Mouse (Mus musculus) cortical plate, adult 2 months (tissue): ENCODE results near the gene Car15.
A peak's percentile ranks its signal among the peaks of the same experiment; 100 is the strongest.

Source experiments
- CTCF ChIP-seq: fragments of 200-500 bp; IDR thresholded peaks from 2 replicates; pipeline ENCODE4 v1.5.1; 2011; ENCODE audit warnings: mild to moderate bottlenecking, control low read depth, low read length; ENCODE audit not compliant: insufficient read depth; ENCODE audit errors: extremely low read depth
- POLR2A ChIP-seq: fragments of 200-500 bp; IDR thresholded peaks from 2 replicates; pipeline ENCODE4 v1.6.1; 2011; ENCODE audit warnings: mild to moderate bottlenecking, low read length, control low read depth; ENCODE audit not compliant: insufficient read depth; ENCODE audit errors: extremely low read depth

DNA sequence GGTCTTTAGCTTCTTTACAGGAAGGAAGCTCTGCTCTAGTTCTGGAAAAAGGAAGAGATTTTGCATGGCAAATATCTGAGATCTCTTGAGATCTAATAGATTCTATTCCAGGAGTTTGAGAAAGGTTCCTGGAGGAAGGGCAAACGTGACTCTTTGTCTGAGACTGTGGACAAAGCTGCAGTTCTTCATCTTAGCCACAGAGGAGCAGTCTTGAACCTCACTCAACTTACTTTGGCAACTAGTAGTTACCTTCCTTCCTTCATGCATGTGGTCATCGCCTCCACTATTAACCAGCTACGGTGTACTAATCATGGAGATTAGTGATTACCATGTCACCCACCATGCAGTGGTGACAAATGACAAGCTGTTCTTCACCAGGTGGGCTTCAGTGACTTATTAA is 52.8 kb downstream of the Car15 start:
- TF ChIP-seq POLR2A (no peak), CTCF (peak; percentile 26; the same call in 1 of the 2 replicates)
